Mouse (Mus musculus) central nervous system, embryonic 18 days (tissue): ENCODE measurements around the gene Cldn34c4. TPM values are rescaled to one million over a fixed set of nuclear protein-coding genes. Genes with fewer than 3 reads are reported as not detected.

Source experiments
- polyA plus RNA-seq: library from polyadenylated mRNA; depleted of rRNA; stranded (reverse); fragments of >200 nt; gene quantifications from 2 replicates; pipeline ENCODE4 v1.2.3, GENCODE M21; 2012; rRNA removed

Cldn34c4 gene
- not detected in 2 replicates for polyA plus RNA-seq

GRCm38 (mm10) chrX:127736454-127736853 is at the start of gene Cldn34c4:
TSS of gene Cldn34c4 (minus strand) at chrX:127736554.

